Mouse (Mus musculus) hindbrain, embryonic 14.5 days (tissue): ENCODE measurements around the gene Kcna3. TPM values are rescaled to one million over a fixed set of nuclear protein-coding genes. Genes with fewer than 3 reads are reported as not detected.
A peak's percentile ranks its signal among the peaks of the same experiment; 100 is the strongest.

Experiments used
- ATAC-seq: fragments of 200-750 bp; cut with Nextera tagmentation; 2 replicates; pipeline ENCODE4 v1.8.0; 2017; ENCODE audit warnings: moderate number of reproducible peaks, mild to moderate bottlenecking, moderate TSS enrichment, moderate library complexity; ENCODE audit not compliant: low FRiP score
- DNase-seq: peaks from one replicate; pipeline ENCODE4 v3.0.0-alpha.2; 2015; ENCODE audit warnings: low spot score
- H3K27ac ChIP-seq: fragments of 300-500 bp; sonication (generic); 2 replicates; pipeline ENCODE4 v1.5.1; 2014; ENCODE audit warnings: mild to moderate bottlenecking, moderate library complexity
- H3K27me3 ChIP-seq: fragments of 300-500 bp; sonication (generic); 2 replicates; pipeline ENCODE4 v1.6.1; 2014; ENCODE audit warnings: mild to moderate bottlenecking, low read length, mixed read lengths; ENCODE audit not compliant: control insufficient read depth, insufficient read depth
- H3K36me3 ChIP-seq: fragments of 300-500 bp; sonication (generic); replicated peaks from 2 replicates; pipeline ENCODE4 v1.6.1; 2014; ENCODE audit not compliant: control insufficient read depth, insufficient read depth
- H3K4me1 ChIP-seq: fragments of 300-500 bp; sonication (generic); replicated peaks from 2 replicates; pipeline ENCODE4 v1.6.1; 2014; ENCODE audit warnings: antibody characterized with exemption, low read length, mixed read lengths; ENCODE audit not compliant: control insufficient read depth, insufficient read depth
- H3K4me2 ChIP-seq: fragments of 300-500 bp; sonication (generic); replicated peaks from 2 replicates; pipeline ENCODE4 v1.6.1; 2014; ENCODE audit warnings: mild to moderate bottlenecking, moderate library complexity
- H3K4me3 ChIP-seq: fragments of 300-500 bp; sonication (generic); replicated peaks from 2 replicates; pipeline ENCODE4 v1.5.1; 2014; ENCODE audit warnings: mild to moderate bottlenecking, low read length
- H3K9ac ChIP-seq: fragments of 300-500 bp; sonication (generic); 2 replicates; pipeline ENCODE4 v1.6.1; 2014
- H3K9me3 ChIP-seq: fragments of 300-500 bp; sonication (generic); 2 replicates; pipeline ENCODE4 v1.6.1; 2016; ENCODE audit warnings: low read length; ENCODE audit not compliant: control insufficient read depth
- WGBS: fragments of 180-500 bp; shearing (Covaris S2); extraction: QIAGEN DNeasy Blood & Tissue Kit; methylation state at CpG from one replicate; pipeline ENCODE4 v1.1.7; 2014; 5-methylcytosine and 5-hydroxymethylcytosine counted together
- polyA plus RNA-seq: library from polyadenylated mRNA; unstranded; fragments of >200 nt; fragmentation: Nextera tagmentation; extraction: Ambion mirVana; gene quantifications from 2 replicates; pipeline ENCODE4 v1.2.1, GENCODE M21; 2014

Kcna3 gene
- polyA plus RNA-seq, 1 experiment from 2014 or later, result 10.9 TPM

- ATAC-seq (no peak), DNase-seq (no peak)
- no peak overlapping the region for H3K9ac ChIP-seq
- no peaks in the 10 kb centered on the region for H3K27me3 ChIP-seq
- 68% methylated on average over 2 of the region's 2 CpGs for WGBS
- H3K36me3 ChIP-seq, result no peaks in the 10 kb centered on the region
- H3K27ac ChIP-seq, result no peak overlapping the region
- no peak overlapping the region for H3K4me3 ChIP-seq
- no peaks in the 10 kb centered on the region for H3K4me1 ChIP-seq
- H3K9me3 ChIP-seq, result no peaks in the 10 kb centered on the region
- H3K4me2 ChIP-seq, result no peak overlapping the region
Observed at GRCm38 (mm10) chr3:107018286-107018685, 17.7 kb upstream of the Kcna3 start.

GRCm38 (mm10) chr3:107031547-107031946 is 4.4 kb upstream of the Kcna3 start:
- ATAC-seq, result no peak
- Histone ChIP-seq H3K9me3 (no peaks in the 10 kb centered on the region), H3K9ac (no peak overlapping the region), H3K4me3 (no peak overlapping the region), H3K36me3 (no peaks in the 10 kb centered on the region), H3K27ac (no peak overlapping the region), H3K27me3 (no peaks in the 10 kb centered on the region), H3K4me2 (no peak overlapping the region), H3K4me1 (peaks cover 9% of the 10 kb centered on the region; the same call in 1 of the 2 replicates)
- DNase-seq, result no peak
- 84% methylated on average over 4 of the region's 4 CpGs for WGBS

- ATAC-seq (no peak), DNase-seq (no peak)
- H3K36me3 ChIP-seq, result no peaks in the 10 kb centered on the region
- H3K27ac ChIP-seq, result no peak overlapping the region
- H3K4me2 ChIP-seq, result peak overlapping the region; percentile 85
- H3K4me3 ChIP-seq, result peak overlapping the region; percentile 85; the same call in 1 of the 2 replicates
- no peaks in the 10 kb centered on the region for H3K9me3 ChIP-seq
- 59% methylated on average over 2 of the region's 2 CpGs for WGBS
- peaks cover 34% of the 10 kb centered on the region for H3K4me1 ChIP-seq
- 0 out of 2 replicates have a peak overlapping the region, but pooled peaks have one; percentile 76 for H3K9ac ChIP-seq
- H3K27me3 ChIP-seq, result no peaks in the 10 kb centered on the region
Observed at GRCm38 (mm10) chr3:107034776-107035175, 1.2 kb upstream of the Kcna3 start.

- peak; percentile 45 for DNase-seq
- H3K4me3 ChIP-seq, result peak overlapping the region; percentile 85
- peak overlapping the region; percentile 76 for H3K9ac ChIP-seq
- WGBS, result under 1% methylated on average over 55 of the region's 55 CpGs
- H3K27ac ChIP-seq, result peak overlapping the region; percentile 82
- H3K4me2 ChIP-seq, result peak overlapping the region; percentile 85
- H3K4me1 ChIP-seq, result peaks cover 41% of the 10 kb centered on the region
- ATAC-seq, result peak; percentile 50
- H3K9me3 ChIP-seq, result no peaks in the 10 kb centered on the region
- H3K27me3 ChIP-seq, result no peaks in the 10 kb centered on the region
- H3K36me3 ChIP-seq, result no peaks in the 10 kb centered on the region
Observed at GRCm38 (mm10) chr3:107036458-107037039, 580 bp downstream of the Kcna3 start.

GRCm38 (mm10) chr3:107037105-107037504 is 1.1 kb downstream of the Kcna3 start:
- WGBS, result 45% methylated on average over 12 of the region's 12 CpGs
- Histone ChIP-seq H3K27ac (no peak overlapping the region), H3K27me3 (no peaks in the 10 kb centered on the region), H3K36me3 (no peaks in the 10 kb centered on the region), H3K4me3 (peak overlapping the region; percentile 85), H3K9me3 (no peaks in the 10 kb centered on the region), H3K9ac (peak overlapping the region; percentile 76), H3K4me1 (peaks cover 44% of the 10 kb centered on the region), H3K4me2 (peak overlapping the region; percentile 85)
- DNase-seq, result no peak
- ATAC-seq, result no peak

- H3K4me3 ChIP-seq, result peak overlapping the region; percentile 85
- no peak for DNase-seq
- H3K27me3 ChIP-seq, result no peaks in the 10 kb centered on the region
- no peaks in the 10 kb centered on the region for H3K9me3 ChIP-seq
- no peak overlapping the region for H3K27ac ChIP-seq
- H3K9ac ChIP-seq, result peak overlapping the region; percentile 76; the same call in 1 of the 2 replicates
- H3K4me1 ChIP-seq, result peaks cover 48% of the 10 kb centered on the region
- no peaks in the 10 kb centered on the region for H3K36me3 ChIP-seq
- H3K4me2 ChIP-seq, result peak overlapping the region; percentile 85
- 68% methylated on average over 16 of the region's 16 CpGs for WGBS
- ATAC-seq, result no peak
Observed at GRCm38 (mm10) chr3:107037536-107038155, 1.7 kb downstream of the Kcna3 start.

GRCm38 (mm10) chr3:107038156-107038536 is 2.2 kb downstream of the Kcna3 start:
- ATAC-seq (no peak), DNase-seq (no peak)
- H3K9me3 ChIP-seq, result no peaks in the 10 kb centered on the region
- H3K27me3 ChIP-seq, result no peaks in the 10 kb centered on the region
- peak overlapping the region; percentile 85 for H3K4me2 ChIP-seq
- peak overlapping the region; percentile 85 for H3K4me3 ChIP-seq
- 78% methylated on average over 6 of the region's 6 CpGs for WGBS
- H3K9ac ChIP-seq, result 0 out of 2 replicates have a peak overlapping the region, but pooled peaks have one; percentile 56
- no peak overlapping the region for H3K27ac ChIP-seq
- H3K4me1 ChIP-seq, result peaks cover 48% of the 10 kb centered on the region
- no peaks in the 10 kb centered on the region for H3K36me3 ChIP-seq

- Histone ChIP-seq H3K4me1 (peaks cover 43% of the 10 kb centered on the region), H3K27ac (no peak overlapping the region), H3K9ac (peak overlapping the region; percentile 56; the same call in 1 of the 2 replicates), H3K4me2 (peak overlapping the region; percentile 85), H3K9me3 (no peaks in the 10 kb centered on the region), H3K4me3 (peak overlapping the region; percentile 85), H3K27me3 (no peaks in the 10 kb centered on the region), H3K36me3 (no peaks in the 10 kb centered on the region)
- 0 out of 2 replicates have a peak, but pooled peaks have one; percentile 28 for ATAC-seq
- 16% methylated on average over 10 of the region's 10 CpGs for WGBS
- peak; percentile 74 for DNase-seq
Observed at GRCm38 (mm10) chr3:107038661-107039223, 2.8 kb downstream of the Kcna3 start.

GRCm38 (mm10) chr3:107039306-107039705 is 3.3 kb downstream of the Kcna3 start:
- Histone ChIP-seq H3K4me3 (peak overlapping the region; percentile 85), H3K4me2 (peak overlapping the region; percentile 85), H3K36me3 (no peaks in the 10 kb centered on the region), H3K9me3 (no peaks in the 10 kb centered on the region), H3K27ac (0 out of 2 replicates have a peak overlapping the region, but pooled peaks have one; percentile 38), H3K9ac (peak overlapping the region; percentile 56), H3K27me3 (no peaks in the 10 kb centered on the region), H3K4me1 (peaks cover 39% of the 10 kb centered on the region)
- ATAC-seq, result no peak
- no peak for DNase-seq
